Mouse (Mus musculus) left cerebral cortex, postnatal 4 days (tissue): ENCODE measurements around the gene Pcgf5. TPM values are rescaled to one million over a fixed set of nuclear protein-coding genes. Genes with fewer than 3 reads are reported as not detected.
"Not testable (repeated sequence)": the region's sequence is repeated elsewhere in the genome, so short reads cannot be mapped to it uniquely, and the experiment has no call there.

Experiments used
- DNase-seq: peaks from one replicate; pipeline ENCODE4 v3.0.0-alpha.2; 2022
- intact Hi-C: fragments of 180-260 bp; cut with DNase I; formaldehyde crosslinking; loops from one replicate; pipeline ENCODE4 v1.15.1; 2025
- total RNA-seq, 2 experiments: library from RNA; stranded (reverse); gene quantifications; 2 replicates each; pipeline ENCODE4 v1.2.3; 2021

Gene Pcgf5
- total RNA-seq, 2 experiments from 2014 or later, result 6.8 to 8.9 TPM

DNA sequence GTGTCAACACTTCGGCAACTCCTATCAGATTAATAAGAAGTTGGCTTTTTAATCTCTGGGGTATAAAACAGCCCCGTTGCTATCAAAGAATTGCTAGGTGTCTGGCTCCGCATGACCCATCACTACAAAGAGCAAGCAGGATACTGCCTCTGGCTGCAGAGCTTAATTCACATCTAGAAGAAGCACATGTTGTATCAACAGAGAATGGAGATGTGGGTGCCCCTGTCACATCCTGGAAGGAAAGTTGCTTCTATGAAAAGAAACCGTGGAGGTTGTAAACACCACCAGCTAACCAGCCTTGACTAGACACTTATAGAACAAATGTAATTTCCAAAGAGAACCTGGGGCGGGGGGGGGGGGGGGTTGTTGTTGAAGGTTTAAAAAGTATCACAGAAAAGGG, 35.9 kb downstream of the Pcgf5 start:
- intact Hi-C loops, result no loop called here
- no peak for DNase-seq

- intact Hi-C loops, result no loop called here
- DNase-seq, result no peak
Observed at GRCm38 (mm10) chr19:36384426-36384825, 36.3 kb downstream of the Pcgf5 start.

DNA sequence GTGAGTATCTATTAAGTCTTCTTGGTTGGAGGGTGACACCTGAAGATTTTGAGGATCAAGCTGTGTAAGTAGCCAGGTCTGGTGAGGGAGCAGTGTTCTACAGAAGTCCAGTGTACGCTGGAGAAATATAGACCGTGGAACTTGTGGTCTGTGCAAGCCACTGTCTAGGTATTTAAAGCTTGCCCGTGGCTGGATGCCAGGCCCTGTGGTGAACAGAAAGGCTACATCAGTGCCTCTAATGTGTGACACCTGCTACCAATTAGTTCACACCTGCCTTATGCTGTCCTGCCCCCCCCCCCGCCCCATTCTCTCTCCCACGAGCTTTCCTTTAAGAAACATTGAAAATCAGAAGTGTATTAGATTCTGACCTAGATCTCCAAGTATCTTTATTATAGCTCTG, 40.4 kb downstream of the Pcgf5 start:
- DNase-seq, result peak; percentile 83
- intact Hi-C loops, result no loop called here

GRCm38 (mm10) chr19:36390714-36391113, 42.6 kb downstream of the Pcgf5 start:
- DNase-seq, result no peak
- intact Hi-C loops, result no loop called here

DNA sequence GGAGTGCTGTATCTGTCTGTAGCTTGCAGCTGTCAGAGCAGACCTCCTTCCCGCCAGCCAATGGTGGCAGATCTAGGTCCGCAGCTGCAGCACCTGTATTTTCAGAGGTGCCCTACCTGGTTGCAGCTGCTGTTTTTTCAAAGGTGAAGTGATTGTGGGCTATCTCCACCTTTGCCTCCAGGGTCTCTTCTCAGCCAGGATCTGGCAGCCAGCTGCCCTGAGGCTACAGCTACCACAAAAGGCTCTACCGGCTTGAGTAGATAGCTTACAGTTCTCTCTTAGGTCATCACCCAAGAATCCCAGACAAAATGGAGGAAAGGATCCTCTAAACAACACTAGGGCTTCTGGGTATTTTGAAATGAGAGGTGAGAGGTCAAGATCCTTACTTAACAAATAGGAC, 50.4 kb downstream of the Pcgf5 start:
- intact Hi-C loops, result no loop called here

DNA sequence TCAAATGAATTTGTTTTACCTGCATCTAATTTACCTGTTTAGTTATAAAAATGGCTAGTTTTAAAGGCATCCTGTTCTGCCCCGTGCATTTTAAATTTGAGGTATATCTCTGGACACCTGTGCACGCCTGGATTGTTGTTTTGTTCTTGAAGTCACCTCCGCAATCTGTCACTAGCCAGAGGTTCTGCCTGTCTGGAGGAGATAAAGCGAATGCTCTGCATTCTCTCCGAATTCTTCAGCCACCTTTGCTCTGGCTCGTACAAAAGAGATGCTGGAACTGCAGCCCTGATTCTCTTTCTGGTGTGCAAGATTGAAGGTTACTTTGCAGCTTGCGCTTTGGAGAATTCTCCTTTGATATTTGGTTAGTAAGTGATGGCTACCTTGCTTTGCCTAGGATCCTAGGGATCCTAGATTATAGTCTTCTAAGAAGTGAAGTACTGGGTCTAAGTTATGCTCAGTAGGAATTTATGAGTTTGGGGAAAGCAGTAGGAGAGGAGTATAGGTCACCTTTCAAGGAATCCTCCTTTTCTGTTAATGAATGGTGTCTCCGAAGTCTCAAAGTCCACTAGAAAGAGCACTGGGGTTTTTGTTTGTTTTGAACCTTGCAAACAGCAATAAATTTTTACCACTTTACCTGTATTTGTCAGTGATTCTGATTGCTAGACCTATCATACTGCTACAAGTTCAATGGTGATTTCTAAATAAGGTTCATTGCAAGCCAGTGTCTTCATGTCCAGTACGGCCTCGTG, 60.4 kb downstream of the Pcgf5 start:
- no peak for DNase-seq
- intact Hi-C loops, result no loop called here

More for the DNA sequence above, 50.4 kb downstream of the Pcgf5 start:
- no peak for DNase-seq

- DNase-seq, result peak; percentile 94
- intact Hi-C loops, result no loop called here
Observed at GRCm38 (mm10) chr19:36409280-36409860, 61.3 kb downstream of the Pcgf5 start.

DNA sequence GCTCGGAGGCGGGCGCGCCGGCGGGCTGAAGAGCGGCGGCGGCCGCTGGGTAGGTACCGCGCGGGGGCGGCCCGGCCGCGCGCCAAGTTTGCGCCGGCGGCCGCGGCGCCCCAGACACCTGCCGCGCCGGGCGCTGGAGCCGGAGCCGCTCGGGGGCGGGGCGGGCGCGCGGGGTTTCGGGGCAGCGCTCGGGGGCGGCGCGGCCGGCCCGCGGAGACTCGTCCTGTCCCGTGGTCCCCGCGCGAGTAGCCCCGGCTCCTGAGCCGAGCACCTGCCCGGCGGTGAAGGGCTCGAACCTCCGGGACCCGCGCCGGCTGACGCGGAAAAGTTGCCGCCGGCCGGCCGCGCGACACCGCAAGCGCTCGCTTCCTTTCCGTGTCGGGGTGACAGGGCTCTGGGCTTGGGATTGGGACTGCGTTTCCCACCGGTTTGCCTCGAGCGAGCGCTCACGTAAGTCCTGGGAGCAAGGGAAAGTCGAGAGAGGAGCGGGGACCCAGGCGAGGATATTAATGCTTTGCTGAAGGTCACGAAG, 61.8 kb downstream of the Pcgf5 start:
- intact Hi-C loops, result no loop called here
- peak; percentile 22 for DNase-seq

DNA sequence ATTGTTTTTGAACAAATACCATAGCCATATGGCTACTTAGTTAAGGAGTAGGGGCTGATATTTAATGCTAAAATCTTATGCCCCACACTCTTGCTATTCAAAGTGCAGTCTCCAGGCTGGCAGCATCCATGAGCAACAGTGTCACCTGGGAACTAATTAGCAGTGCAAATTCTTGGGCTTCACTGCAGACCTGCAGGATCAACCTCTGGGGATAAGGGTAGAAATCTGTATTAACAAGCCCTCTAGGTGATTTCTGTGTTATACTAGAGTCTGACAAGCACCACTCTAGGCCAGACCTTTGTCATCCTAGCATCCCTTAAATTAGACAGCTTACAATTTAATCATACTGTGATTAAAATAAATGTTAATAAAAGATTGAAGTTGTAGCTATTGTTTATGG, 71.8 kb downstream of the Pcgf5 start:
- no peak for DNase-seq
- intact Hi-C loops, result no loop called here

DNA sequence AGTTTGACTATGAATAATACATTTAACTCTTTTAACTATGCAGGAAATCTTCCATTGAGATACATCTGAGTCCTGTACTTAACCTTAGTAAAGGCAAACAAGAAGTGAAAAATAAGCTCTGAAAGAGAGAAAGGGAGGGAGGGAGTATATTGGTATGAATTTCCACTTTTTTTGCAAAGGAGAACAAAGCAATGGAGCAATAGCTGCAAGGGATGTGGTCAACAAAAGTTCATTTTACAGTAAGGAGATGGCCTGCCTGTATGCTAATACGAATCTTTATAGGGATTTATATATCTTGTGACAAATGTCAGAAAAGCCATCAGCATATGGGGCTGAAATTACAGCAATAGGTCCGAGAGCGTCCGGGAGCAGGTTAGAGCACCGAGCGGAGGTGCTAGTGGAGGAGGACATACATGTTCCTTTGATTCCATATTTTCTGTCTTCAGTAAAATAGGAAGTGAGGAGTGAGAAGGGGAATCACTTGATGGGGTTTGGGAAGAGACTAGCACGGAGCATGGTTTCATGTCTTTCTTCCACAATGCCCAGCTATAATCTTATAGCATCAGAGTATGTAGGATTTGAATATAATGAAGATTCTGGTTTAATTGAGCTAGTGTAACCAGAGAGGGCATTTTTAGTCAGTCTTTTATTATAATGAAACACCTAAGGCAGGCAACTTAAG, 79.2 kb downstream of the Pcgf5 start:
- DNase-seq, result no peak
- intact Hi-C loops, result no loop called here

GRCm38 (mm10) chr19:36428116-36428515, 80.0 kb downstream of the Pcgf5 start:
- no peak for DNase-seq
- intact Hi-C loops, result no loop called here

DNA sequence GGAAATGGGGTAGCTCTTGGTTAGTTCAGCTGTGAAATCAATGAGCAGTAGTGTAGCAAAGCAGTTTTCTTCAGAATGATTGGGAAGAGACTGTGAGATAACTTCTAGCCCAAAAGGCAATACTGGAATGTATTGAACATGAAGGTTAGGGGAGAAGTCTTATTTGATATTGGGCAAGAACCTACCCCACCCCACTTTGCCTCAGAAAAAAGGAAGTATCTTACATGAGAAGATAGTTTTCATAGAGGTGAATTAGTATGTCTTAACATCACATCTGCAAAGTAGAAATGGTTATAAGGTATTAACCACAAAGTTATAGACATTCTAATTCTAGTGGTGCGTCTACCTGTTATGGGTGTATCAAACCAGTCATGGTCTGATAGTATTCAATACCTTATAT, 81.2 kb downstream of the Pcgf5 start:
- no peak for DNase-seq
- intact Hi-C loops, result no loop called here

GRCm38 (mm10) chr19:36433161-36433560, 85.1 kb downstream of the Pcgf5 start:
- intact Hi-C loops, result no loop called here
- no peak for DNase-seq

GRCm38 (mm10) chr19:36439894-36440714, 92.0 kb downstream of the Pcgf5 start:
- DNase-seq, result peak; percentile 21
- intact Hi-C loops, result loop anchor here (2.0 to 5.0 kb wide), 2 partner anchors 258 to 329 kb away; no protein-coding TSS in a partner anchor

GRCm38 (mm10) chr19:36450997-36451608, 103.0 kb downstream of the Pcgf5 start:
- DNase-seq, result no peak
- intact Hi-C loops, result no loop called here

- DNase-seq, result no peak
Observed at GRCm38 (mm10) chr19:36451731-36452130, 103.6 kb downstream of the Pcgf5 start.

GRCm38 (mm10) chr19:36452210-36452609, 104.1 kb downstream of the Pcgf5 start:
- intact Hi-C loops, DNase-seq: not testable (repeated sequence)

More at GRCm38 (mm10) chr19:36451731-36452130, 103.6 kb downstream of the Pcgf5 start:
- intact Hi-C loops, result no loop called here

DNA sequence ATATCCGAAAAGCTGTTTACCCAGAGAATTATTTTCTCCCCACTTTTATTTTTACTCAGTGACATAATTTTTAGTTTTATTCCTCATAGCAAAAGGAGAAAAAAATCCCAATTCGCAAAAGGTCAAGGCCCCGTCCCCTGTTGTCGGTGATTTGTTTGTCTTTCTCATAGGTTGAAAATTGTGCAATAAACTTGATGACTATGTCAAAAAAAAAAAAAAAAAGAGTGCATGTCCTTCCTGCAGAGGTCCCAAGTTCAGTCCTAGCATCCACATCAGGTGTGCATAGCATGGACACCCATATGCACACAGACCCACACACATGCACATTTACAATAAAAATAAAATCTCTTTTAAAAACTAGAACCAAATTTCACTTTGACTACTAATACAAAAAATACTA, 105.3 kb downstream of the Pcgf5 start:
- intact Hi-C loops, result no loop called here

DNA sequence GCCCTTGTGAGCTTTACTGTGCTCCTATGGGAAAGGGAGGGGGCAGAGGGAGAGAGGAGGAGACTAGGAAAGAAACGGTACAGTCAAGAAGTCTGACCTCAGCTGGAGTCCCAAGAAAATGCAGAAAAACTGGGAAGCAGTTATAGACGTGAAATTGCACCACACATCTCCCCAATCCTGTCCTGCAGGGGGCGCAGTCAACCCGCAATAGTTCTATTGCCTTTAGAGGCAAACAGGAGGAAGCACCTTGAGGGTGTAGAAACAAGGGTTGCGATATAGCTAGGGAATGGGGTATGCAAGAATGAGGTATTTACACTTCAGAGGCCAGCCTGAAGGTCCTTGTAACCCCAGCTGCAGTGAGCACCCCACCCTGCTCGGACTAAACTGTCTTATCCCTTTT, 122.0 kb downstream of the Pcgf5 start:
- intact Hi-C loops, result no loop called here

More for the DNA sequence above, 105.3 kb downstream of the Pcgf5 start:
- no peak for DNase-seq

DNA sequence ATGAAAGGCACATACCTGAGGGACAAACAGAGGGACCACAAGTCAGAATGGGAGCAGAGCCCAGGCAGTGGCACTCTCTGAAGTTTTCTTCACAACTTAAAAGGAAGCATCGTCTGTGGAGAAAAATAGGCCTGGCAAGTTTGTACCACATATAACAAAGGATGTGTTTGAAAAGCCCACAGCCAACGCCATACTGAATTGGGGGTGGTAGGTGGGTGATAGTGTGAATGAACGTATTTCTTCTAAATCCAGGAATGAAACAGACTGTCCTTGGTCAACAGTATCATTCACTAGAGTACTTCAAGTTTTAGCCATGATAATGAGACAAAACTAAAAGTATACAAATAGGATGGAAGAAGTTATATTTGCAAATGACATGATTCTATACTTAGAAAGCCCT, 123.2 kb downstream of the Pcgf5 start:
- intact Hi-C loops, result no loop called here
- DNase-seq, result no peak

More for the DNA sequence above, 122.0 kb downstream of the Pcgf5 start:
- peak; percentile 73 for DNase-seq
